Mouse (Mus musculus) mesoderm, embryonic 11.5 days (tissue): ENCODE data around the gene Lmo7.

Experiments
- DNase-seq: peaks from one replicate; pipeline ENCODE4 v3.0.0-alpha.2; 2012; ENCODE audit warnings: low read depth, low spot score

Lmo7 gene

DNA sequence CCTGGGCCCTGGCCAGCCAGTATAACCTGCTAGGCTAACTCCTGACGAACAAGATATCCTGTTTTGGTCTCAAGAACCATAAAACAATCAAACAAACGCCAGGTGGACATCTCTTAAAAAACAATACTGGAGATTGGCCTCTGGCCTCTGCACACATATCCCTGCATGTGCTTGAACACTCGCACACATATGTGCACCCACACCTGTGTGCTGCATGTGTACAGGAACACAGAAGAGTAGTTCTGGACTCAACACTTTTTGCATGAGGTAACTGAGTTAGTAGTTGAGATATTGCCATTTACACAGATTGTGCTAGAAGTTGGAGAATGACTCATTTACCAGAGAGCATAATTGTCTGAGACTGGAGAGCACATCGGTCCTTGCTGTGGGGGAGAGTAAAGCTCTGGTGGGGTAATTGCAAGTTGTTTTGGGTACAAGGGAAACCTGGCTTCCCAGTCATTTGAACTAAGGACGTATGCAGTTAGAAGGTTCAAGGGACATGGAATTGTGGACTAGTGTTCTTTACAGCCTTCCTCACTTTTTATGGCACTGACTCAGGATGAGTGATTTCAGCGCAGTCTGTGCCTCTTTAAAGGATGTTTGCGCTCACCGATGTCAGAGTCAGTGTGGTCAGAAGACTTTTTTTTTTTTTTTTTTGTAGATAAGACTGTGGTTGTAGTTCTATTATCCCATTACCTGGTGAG is 148.7 kb downstream of the Lmo7 start:
- DNase-seq, result no peak

- DNase-seq, result no peak
Observed at GRCm38 (mm10) chr14:101879050-101879694, 149.4 kb downstream of the Lmo7 start.

DNA sequence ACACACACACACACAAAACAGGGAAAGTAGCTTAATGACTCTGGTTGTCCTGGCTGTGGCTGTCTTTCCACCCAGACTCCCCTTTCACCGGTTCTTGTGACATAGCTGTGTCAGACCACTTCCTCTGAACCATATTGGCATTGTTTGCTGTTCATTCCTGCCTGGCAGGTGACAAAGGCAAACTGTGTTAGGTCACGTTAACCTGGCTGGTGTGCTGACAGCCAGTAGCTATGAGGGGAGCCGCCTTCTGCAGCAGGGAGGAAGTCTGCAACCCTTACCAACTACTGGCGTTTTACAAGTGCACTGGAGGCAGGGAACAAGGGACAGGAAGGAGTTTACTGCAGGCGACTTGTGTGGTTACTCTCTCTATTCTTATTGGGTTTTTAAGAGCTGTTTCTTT is 153.2 kb downstream of the Lmo7 start:
- DNase-seq, result no peak

- DNase-seq, result no peak
Observed at GRCm38 (mm10) chr14:101883787-101884186, 154.0 kb downstream of the Lmo7 start.

DNA sequence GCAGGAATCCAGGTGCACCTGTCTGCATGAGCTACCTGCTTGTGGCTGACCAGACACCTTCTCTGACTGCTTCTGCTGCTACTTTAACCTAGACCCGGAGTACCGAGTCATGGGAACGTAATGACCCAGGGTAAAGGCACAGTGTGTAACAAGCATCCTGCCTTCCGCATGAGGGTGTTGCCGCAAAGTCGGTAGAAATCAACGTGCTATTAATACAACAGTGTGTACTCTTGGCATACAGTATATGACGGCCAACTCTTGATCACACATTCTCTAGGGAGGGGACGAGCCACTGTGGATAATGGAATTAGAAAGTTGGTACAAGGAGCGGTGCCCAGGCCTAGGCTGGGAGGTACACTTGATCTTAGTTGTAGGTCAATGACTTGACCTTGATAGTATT is 156.6 kb downstream of the Lmo7 start:
- no peak for DNase-seq

GRCm38 (mm10) chr14:101891903-101892448 is 162.2 kb downstream of the Lmo7 start:
- DNase-seq, result no peak

GRCm38 (mm10) chr14:101892496-101892895 is 162.7 kb downstream of the Lmo7 start:
- DNase-seq, result no peak

GRCm38 (mm10) chr14:101893215-101893614 is 163.5 kb downstream of the Lmo7 start:
- DNase-seq, result no peak

DNA sequence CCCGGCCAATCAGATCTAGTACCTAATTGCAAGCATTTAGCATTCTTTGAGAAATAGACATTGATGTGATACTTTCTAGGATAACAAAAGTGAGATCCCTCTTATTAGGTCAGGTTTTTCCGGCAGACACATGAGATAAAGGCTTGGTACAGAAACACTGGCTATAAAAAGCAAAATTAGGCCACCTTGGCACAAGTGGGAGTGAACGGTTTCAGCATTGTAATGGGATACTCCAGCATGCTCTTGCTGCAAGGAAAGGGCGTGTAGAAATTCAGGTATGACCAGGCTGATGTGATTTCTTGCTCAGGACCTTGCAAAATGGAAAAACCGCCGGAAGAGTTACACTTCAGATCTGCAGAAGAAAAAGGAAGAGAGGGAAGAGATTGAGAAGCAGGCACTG is 168.5 kb downstream of the Lmo7 start:
- no peak for DNase-seq

DNA sequence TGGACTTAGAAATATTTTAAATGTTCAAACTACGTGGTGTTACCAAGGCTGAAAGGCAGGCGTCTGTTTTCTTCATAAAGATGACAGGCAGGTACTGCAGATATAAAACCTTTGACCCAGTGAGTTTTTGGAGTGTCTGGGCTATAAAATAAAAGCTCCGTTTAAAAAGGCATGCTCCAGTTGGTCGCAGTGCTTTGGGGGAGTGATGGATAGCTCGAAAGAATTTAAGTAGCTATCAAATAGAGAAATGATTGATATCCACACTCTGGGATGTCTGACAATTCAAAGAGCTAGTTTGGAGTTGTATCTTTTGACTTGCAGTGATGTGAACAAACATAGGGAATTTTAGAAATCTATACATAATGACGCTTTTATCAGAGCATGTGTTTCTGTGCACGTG is 171.7 kb downstream of the Lmo7 start:
- peak; percentile 18 for DNase-seq

- DNase-seq, result no peak
Observed at GRCm38 (mm10) chr14:101901976-101902375, 172.2 kb downstream of the Lmo7 start.

- DNase-seq, result no peak
Observed at GRCm38 (mm10) chr14:101903722-101904121, 174.0 kb downstream of the Lmo7 start.

DNA sequence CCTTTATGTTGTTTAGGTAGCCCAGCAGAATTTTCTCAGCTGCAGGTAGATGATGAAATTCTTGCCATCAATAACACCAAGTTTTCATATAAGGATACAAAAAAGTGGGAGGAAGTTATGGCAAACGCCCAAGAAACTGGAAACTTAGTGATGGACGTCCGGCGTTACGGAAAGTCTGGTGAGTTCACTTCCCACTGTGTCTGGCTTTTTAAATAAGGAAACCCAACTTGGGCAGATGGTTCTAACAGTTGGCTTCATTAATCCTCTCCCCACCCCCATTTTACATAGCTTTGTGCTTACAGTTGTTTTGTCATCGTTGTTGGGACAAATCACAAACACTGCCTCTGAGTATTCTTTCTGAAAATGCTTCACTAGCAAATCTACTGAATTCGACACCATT is 182.2 kb downstream of the Lmo7 start:
- DNase-seq, result no peak

DNA sequence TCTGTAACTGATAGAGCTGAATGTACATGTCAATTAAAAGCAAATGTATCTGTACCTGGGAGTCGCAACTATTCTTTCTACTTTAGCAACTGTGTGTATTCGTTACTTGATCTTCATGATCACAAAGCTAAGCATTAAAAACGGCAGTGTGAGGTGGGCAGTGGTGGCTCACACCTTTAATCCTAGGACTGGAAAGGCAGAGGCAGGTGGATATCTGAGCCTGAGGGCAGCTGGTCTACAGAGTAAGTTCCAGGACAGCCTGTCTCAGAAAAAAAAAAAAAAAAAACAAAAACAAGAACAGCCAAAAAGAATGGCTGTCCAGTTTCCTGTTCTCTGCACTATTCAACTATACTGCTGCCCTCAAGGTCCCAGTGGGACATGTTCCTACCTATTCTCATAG is 182.6 kb downstream of the Lmo7 start:
- DNase-seq, result no peak

DNA sequence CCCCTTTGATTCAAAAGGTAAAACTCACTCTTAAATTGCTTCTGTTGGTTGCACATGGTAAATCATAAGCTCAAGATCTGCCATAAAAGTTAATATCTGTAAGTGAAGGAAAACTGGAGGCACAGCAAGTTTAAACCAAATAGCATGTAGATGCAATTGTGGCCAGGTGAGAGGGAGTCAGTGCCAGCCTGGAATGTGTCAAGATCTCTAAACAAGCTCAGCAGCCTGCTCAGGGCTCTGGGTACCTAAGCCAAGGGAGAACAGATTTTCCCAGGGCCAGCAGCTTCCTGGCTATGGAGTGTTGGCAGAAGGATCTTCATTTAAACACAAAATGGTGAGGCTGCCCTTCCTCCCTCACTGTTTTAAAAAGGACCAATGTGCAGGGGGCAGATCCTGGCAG is 184.6 kb downstream of the Lmo7 start:
- DNase-seq, result no peak

DNA sequence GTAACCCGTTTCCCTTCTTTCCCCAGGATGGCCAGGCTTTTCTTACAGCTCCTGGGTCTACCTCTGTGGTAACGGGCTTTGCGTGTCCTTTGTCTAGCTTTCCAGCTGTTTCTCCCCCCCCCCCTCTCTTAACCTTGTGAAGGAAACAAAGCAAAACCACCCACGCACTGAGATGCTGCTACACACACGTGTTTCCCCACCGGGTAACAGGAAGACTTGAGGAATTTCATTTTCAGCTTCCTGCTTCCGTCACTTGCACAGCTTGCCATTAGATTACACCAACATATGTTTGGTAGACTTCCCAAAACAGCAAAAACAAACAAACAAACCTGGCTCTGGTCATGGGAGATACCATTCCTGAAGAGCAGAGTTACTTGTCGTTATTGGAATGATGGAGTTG is 186.1 kb downstream of the Lmo7 start:
- DNase-seq, result no peak

GRCm38 (mm10) chr14:101918471-101918870 is 188.7 kb downstream of the Lmo7 start:
- no peak for DNase-seq

DNA sequence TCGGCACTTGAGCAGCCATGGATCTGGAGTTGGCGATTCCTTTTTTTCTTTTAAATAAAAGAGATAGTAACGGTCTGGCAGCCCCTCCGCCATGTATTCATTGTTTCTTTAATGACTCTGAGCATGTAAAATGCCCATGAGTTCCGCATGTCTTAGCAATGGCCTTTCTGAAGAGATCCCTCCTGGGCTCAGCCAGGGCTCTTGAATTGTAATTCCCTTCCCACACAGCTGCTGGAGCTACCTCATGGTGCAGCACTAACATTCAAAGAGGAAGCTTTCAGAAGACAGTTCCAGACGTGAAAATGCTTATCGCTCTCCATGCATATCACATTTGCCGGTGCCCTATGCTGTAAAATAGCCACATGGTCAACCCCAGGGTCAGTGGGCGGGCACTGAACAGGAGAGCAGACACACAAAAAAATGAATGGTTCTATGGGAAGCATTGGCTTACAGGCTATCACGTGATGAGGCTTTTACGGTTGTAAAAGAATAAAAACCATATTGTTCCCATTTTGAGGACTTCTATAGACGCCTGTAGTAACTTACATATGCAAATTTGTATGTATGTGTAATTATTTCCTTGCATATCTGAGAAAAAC is 198.0 kb downstream of the Lmo7 start:
- peak; percentile 10 for DNase-seq

DNA sequence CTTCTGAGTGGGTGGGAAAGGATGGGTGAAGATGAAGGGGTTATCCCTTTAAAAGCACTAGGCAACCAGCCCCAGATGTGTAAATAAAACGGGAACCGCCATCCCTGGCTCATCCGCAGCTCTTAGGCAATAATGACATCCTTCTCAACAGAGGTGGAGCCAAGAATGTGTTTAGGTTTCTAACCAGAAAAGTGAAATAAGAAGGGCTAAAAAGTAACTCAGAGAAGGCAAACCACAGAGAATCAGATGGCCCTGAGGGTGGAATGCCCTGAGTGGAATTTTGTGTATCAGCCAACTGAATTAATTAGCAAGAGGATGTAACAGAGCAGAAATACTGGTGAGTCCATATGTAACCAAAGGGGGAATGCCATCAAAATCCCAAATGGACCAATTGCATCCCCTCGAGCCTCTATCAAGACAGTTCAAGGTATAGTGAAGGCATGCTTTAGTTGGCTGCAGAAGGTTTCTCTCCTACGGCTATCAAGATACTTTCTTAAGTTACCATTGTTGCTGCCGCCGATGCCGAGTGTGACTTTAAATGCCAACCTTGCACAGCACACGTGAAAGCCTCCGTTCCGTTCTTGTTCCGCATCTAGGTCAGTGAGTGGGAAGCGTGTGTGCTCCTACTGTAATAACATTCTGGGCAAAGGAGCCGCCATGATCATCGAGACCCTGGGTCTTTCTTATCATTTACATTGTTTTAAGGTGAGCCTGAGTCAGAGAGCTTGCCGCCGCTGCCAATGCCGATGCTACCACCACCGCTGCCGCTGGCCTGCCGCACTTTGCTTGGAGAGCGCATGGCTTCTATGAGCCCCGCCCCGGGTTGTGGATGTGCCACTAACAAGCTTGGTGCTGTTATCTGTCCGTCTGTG is 201.1 kb downstream of the Lmo7 start:
- DNase-seq, result no peak

- DNase-seq, result no peak
Observed at GRCm38 (mm10) chr14:101931448-101931750, 201.6 kb downstream of the Lmo7 start.

DNA sequence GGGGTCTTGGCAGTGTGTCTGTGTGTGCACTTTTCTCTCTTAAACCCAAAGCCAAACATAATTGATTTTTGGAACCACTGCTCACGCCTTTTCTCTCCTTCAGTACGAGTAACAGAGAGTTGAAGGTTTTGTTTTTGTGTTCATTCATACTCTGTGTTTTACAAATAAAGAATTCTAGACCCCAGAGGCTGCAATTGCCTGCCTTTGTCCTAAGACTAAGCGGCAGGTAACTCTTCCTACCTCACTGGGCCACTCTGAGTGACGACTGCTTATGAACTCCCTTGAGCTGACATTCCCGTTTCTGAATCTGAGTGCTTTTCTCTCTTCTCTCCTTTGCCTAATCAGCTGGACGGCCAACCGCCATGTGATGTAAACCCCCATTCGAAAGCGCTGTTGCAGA is 203.8 kb downstream of the Lmo7 start:
- no peak for DNase-seq

- peak; percentile 86 for DNase-seq
Observed at GRCm38 (mm10) chr14:101942971-101943370, 213.2 kb downstream of the Lmo7 start.
